In genomic region chr19:37517419-37517818, GRCm38 (mm10) we compare ENCODE assay signal across 26 mouse cellular contexts. TPM values are rescaled to one million over a fixed set of nuclear protein-coding genes. Genes with fewer than 3 reads are reported as not detected.
A peak's percentile ranks its signal among the peaks of the same experiment; 100 is the strongest.
DNase-seq lines count a peak whose midpoint lies in the region; ATAC-seq lines count a peak whose summit lies in the region.
"Had no signal": no experiment of that assay in that cellular context is flagged by ENCODE, and none has a peak within 500 bp of the region (broad histone marks: within the 10 kb centered on the region; RNA-seq: fewer than 3 reads in every experiment).

No protein-coding gene starts in this region.

- 12% methylated on average over 7 of the region's 7 CpGs for WGBS in heart, embryonic 13.5 days
- WGBS in intestine, embryonic 15.5 days, result 52% methylated on average over 7 of the region's 7 CpGs
- WGBS in liver, embryonic 13.5 days (ENCODE audit: insufficient replicate concordance), result 6% methylated on average over 7 of the region's 7 CpGs
- WGBS in hindbrain, embryonic 13.5 days, result 84% methylated on average over 7 of the region's 7 CpGs

- 0 out of 2 replicates have a peak overlapping the region, but pooled peaks have one; percentile 9 for H3K9ac ChIP-seq in heart, embryonic 13.5 days
- no peak overlapping the region for H3K9ac ChIP-seq in intestine, embryonic 15.5 days
- H3K9ac ChIP-seq in liver, embryonic 13.5 days, result no peak overlapping the region
- no peak overlapping the region for H3K9ac ChIP-seq in hindbrain, embryonic 13.5 days
- H3K9ac ChIP-seq: embryonic facial prominence, embryonic 15.5 days; heart, embryonic 15.5 days; lung, embryonic 14.5 days; stomach, embryonic 15.5 days had no signal

- intact Hi-C loops in heart, postnatal 14 days (cut with DNase I), result no loop called here

- DNase-seq in heart, postnatal 14 days, result no peak
- peak; percentile 24 for DNase-seq in liver, embryonic 13.5 days
- no peak for DNase-seq in kidney, postnatal 4 days
- DNase-seq in adrenal gland, postnatal 36 days, result no peak
- DNase-seq: adrenal gland, postnatal 10 days; cerebellum, postnatal 10 days; embryo, embryonic 11 days; gastrocnemius, postnatal 25 days; kidney, adult 9 months; kidney, postnatal 36 days; layer of hippocampus, adult 9-11 months; lung, embryonic 14.5 days; lung, postnatal 36 days; retina, postnatal 1 day; thymus, adult 18-20 months; thymus, postnatal 4 days had no signal

- no peak for ATAC-seq in heart, embryonic 13.5 days (ENCODE audit: extremely low read depth, insufficient number of reproducible peaks, low FRiP score, low TSS enrichment)
- peak; percentile 66 for ATAC-seq in intestine, embryonic 15.5 days
- peak; percentile 69 for ATAC-seq in liver, embryonic 13.5 days (ENCODE audit: low read depth)
- ATAC-seq in hindbrain, embryonic 13.5 days (ENCODE audit: low FRiP score), result no peak
- ATAC-seq: forebrain, embryonic 16.5 days; hindbrain, postnatal 0 days; Patski had no signal

- no peaks in the 10 kb centered on the region for H3K9me3 ChIP-seq in heart, embryonic 13.5 days
- no peaks in the 10 kb centered on the region for H3K9me3 ChIP-seq in intestine, embryonic 15.5 days
- H3K9me3 ChIP-seq in liver, embryonic 13.5 days (replicated peaks), result no peaks in the 10 kb centered on the region
- H3K9me3 ChIP-seq in hindbrain, embryonic 13.5 days, result no peaks in the 10 kb centered on the region
- H3K9me3 ChIP-seq: embryonic facial prominence, embryonic 15.5 days; heart, embryonic 15.5 days; stomach, embryonic 15.5 days had no signal

- peaks cover 17% of the 10 kb centered on the region for H3K27me3 ChIP-seq in heart, embryonic 13.5 days (replicated peaks)
- no peaks in the 10 kb centered on the region for H3K27me3 ChIP-seq in intestine, embryonic 15.5 days (replicated peaks)
- H3K27me3 ChIP-seq in liver, embryonic 13.5 days, result no peaks in the 10 kb centered on the region
- H3K27me3 ChIP-seq in hindbrain, embryonic 13.5 days, result no peaks in the 10 kb centered on the region
- H3K27me3 ChIP-seq: embryonic facial prominence, embryonic 15.5 days; heart, embryonic 15.5 days; Patski; stomach, embryonic 15.5 days had no signal

- no peak overlapping the region for H3K4me3 ChIP-seq in heart, embryonic 13.5 days
- H3K4me3 ChIP-seq in intestine, embryonic 15.5 days (replicated peaks), result no peak overlapping the region
- no peak overlapping the region for H3K4me3 ChIP-seq in liver, embryonic 13.5 days (replicated peaks)
- H3K4me3 ChIP-seq in hindbrain, embryonic 13.5 days, result no peak overlapping the region
- H3K4me3 ChIP-seq: embryonic facial prominence, embryonic 15.5 days; heart, embryonic 15.5 days; stomach, embryonic 15.5 days had no signal

- H3K4me2 ChIP-seq in heart, embryonic 13.5 days, result peak overlapping the region; percentile 14; the same call in 1 of the 2 replicates
- no peak overlapping the region for H3K4me2 ChIP-seq in intestine, embryonic 15.5 days (replicated peaks)
- H3K4me2 ChIP-seq in liver, embryonic 13.5 days, result peak overlapping the region; percentile 13; the same call in 1 of the 2 replicates
- no peak overlapping the region for H3K4me2 ChIP-seq in hindbrain, embryonic 13.5 days
- H3K4me2 ChIP-seq: embryonic facial prominence, embryonic 15.5 days; heart, embryonic 15.5 days; lung, embryonic 14.5 days; midbrain, embryonic 11.5 days; stomach, embryonic 15.5 days had no signal

- no peaks in the 10 kb centered on the region for H3K36me3 ChIP-seq in heart, embryonic 13.5 days
- no peaks in the 10 kb centered on the region for H3K36me3 ChIP-seq in intestine, embryonic 15.5 days
- no peaks in the 10 kb centered on the region for H3K36me3 ChIP-seq in liver, embryonic 13.5 days
- no peaks in the 10 kb centered on the region for H3K36me3 ChIP-seq in hindbrain, embryonic 13.5 days
- H3K36me3 ChIP-seq: embryonic facial prominence, embryonic 15.5 days; heart, embryonic 15.5 days; stomach, embryonic 15.5 days had no signal

- no peak overlapping the region for H3K27ac ChIP-seq in heart, embryonic 13.5 days (replicated peaks)
- H3K27ac ChIP-seq in intestine, embryonic 15.5 days, result no peak overlapping the region
- H3K27ac ChIP-seq in liver, embryonic 13.5 days, result no peak overlapping the region
- H3K27ac ChIP-seq in hindbrain, embryonic 13.5 days, result no peak overlapping the region
- H3K27ac ChIP-seq: embryonic facial prominence, embryonic 15.5 days; heart, embryonic 15.5 days; hindbrain, postnatal 0 days; stomach, embryonic 15.5 days had no signal

- H3K4me1 ChIP-seq in heart, embryonic 13.5 days, result peaks cover 38% of the 10 kb centered on the region
- no peaks in the 10 kb centered on the region; the same call in 1 of the 2 replicates for H3K4me1 ChIP-seq in intestine, embryonic 15.5 days (replicated peaks)
- H3K4me1 ChIP-seq in liver, embryonic 13.5 days (replicated peaks), result peaks cover 62% of the 10 kb centered on the region
- H3K4me1 ChIP-seq in hindbrain, embryonic 13.5 days (replicated peaks), result peaks cover 2% of the 10 kb centered on the region; the same call in 1 of the 2 replicates
- H3K4me1 ChIP-seq: embryonic facial prominence, embryonic 15.5 days had no signal

RNA-seq across cellular contexts. Expression of gene Exoc6, which starts 32.8 kb away (rescaled TPM):
- polyA plus RNA-seq in heart, embryonic 13.5 days (2015; fragmentation: Nextera tagmentation; extraction: Ambion mirVana), result 17.2 and 18.1 TPM in 2 replicates
- 10 to 100 TPM; 27.5 to 29.7 TPM for total RNA-seq in heart, postnatal 14 days (2021)
- 17.8 and 18.9 TPM in 2 replicates for polyA plus RNA-seq in intestine, embryonic 15.5 days (2015; fragmentation: Nextera tagmentation; extraction: Ambion mirVana)
- 34.3 and 41.6 TPM in 2 replicates for polyA plus RNA-seq in liver, embryonic 13.5 days (2015; fragmentation: Nextera tagmentation; extraction: Ambion mirVana)
- 10 to 100 TPM; 16.7 to 24.6 TPM for total RNA-seq in adrenal gland, postnatal 36 days (2021)
- polyA plus RNA-seq in hindbrain, embryonic 13.5 days (2015; fragmentation: Nextera tagmentation; extraction: Ambion mirVana), result 15.1 and 15.2 TPM in 2 replicates

Comparison
In these comparisons a context has a peak if more than half of its experiments do, and no peak if none do; other contexts are left out.
1. ATAC-seq: peak in intestine, embryonic 15.5 days (single experiment) and liver, embryonic 13.5 days (single experiment); none in heart, embryonic 13.5 days (single experiment) and hindbrain, embryonic 13.5 days (single experiment).
2. H3K4me2 ChIP-seq: peak in heart, embryonic 13.5 days (single experiment) and liver, embryonic 13.5 days (single experiment); none in intestine, embryonic 15.5 days (single experiment) and hindbrain, embryonic 13.5 days (single experiment).